Mouse (Mus musculus) megakaryocyte-erythroid progenitor cell, adult 5-6 weeks (primary cell): ENCODE measurements at regions not wholly inside any gene's neighbourhood (a gene's known extent, or its start where the extent isn't known, plus 50 kb on each side); places are given as distances from the start of the nearest gene placed in this dataset.
"Not testable (repeated sequence)": the region's sequence is repeated elsewhere in the genome, so short reads cannot be mapped to it uniquely, and the experiment has no call there.

Experiments
- ATAC-seq: replicated peaks from 2 replicates; pipeline ENCODE4 v1.8.0; 2016; ENCODE audit warnings: mild to moderate bottlenecking, inconsistent platforms; ENCODE audit not compliant: severe bottlenecking, poor library complexity, low FRiP score, low TSS enrichment

GRCm38 (mm10) chr14:60559826-60560529 lies 73.8 kb upstream of the Spata13 start:
- ATAC-seq = no peak

GRCm38 (mm10) chr14:60576281-60576680 lies 57.5 kb upstream of the Spata13 start:
- no peak for ATAC-seq

GRCm38 (mm10) chr14:60580131-60580530 lies 53.7 kb upstream of the Spata13 start:
- ATAC-seq = not testable (repeated sequence)
